Mouse (Mus musculus) bone marrow macrophage, adult 2 months (primary cell): ENCODE measurements around the gene Rad51b.

Experiments
- CTCF ChIP-seq: IDR thresholded peaks from 2 replicates; pipeline ENCODE4 v1.5.1; 2012; ENCODE audit warnings: low read depth, mild to moderate bottlenecking, low read length, moderate library complexity
- POLR2A ChIP-seq: IDR thresholded peaks from 2 replicates; pipeline ENCODE4 v1.6.1; 2012; ENCODE audit warnings: mild to moderate bottlenecking, low read depth, low read length, borderline replicate concordance

GRCm38 (mm10) chr12:79787538-79787937, 490.5 kb downstream of the Rad51b start:
- TF ChIP-seq CTCF: no peak
- no peak for TF ChIP-seq POLR2A
